Mouse (Mus musculus) liver, embryonic 18 days (tissue): ENCODE results near the gene Ube4b. TPM values are rescaled to one million over a fixed set of nuclear protein-coding genes. Genes with fewer than 3 reads are reported as not detected.

Experiments used
- polyA plus RNA-seq: library from polyadenylated mRNA; depleted of rRNA; stranded (reverse); fragments of >200 nt; gene quantifications from 2 replicates; pipeline ENCODE4 v1.2.3, GENCODE M21; 2012; rRNA removed

The Ube4b gene
- polyA plus RNA-seq: 15.0 and 18.9 TPM in 2 replicates

GRCm38 (mm10) chr4:149426325-149427199 is at the start of gene Ube4b:
Gene Ube4b, minus strand, starts transcription at chr4:149426749.

DNA sequence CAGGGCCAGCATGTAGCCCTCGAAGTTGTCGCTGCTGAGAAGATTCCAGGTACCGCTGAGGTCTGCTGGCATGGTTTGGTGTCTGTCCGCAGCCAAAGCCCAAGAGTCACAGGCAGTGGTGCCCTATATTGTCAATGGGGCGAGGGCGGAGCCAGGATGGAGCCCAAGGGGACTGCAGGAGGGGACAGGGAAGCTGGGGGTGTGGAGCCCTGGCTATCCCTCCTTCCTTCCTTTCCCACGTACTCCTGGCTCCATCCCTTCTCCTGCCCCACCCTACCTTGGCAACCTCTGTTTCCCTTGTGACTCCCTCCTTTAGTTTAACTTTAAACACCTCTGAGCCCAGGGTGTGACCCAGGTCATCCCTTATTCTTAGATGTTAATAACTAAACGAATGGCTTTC is 28.3 kb upstream of the Ube4b start, which contains the start of gene Rbp7:
Gene Rbp7 (minus strand): TSS at position 100 of the 400 bp plus-strand sequence.

DNA sequence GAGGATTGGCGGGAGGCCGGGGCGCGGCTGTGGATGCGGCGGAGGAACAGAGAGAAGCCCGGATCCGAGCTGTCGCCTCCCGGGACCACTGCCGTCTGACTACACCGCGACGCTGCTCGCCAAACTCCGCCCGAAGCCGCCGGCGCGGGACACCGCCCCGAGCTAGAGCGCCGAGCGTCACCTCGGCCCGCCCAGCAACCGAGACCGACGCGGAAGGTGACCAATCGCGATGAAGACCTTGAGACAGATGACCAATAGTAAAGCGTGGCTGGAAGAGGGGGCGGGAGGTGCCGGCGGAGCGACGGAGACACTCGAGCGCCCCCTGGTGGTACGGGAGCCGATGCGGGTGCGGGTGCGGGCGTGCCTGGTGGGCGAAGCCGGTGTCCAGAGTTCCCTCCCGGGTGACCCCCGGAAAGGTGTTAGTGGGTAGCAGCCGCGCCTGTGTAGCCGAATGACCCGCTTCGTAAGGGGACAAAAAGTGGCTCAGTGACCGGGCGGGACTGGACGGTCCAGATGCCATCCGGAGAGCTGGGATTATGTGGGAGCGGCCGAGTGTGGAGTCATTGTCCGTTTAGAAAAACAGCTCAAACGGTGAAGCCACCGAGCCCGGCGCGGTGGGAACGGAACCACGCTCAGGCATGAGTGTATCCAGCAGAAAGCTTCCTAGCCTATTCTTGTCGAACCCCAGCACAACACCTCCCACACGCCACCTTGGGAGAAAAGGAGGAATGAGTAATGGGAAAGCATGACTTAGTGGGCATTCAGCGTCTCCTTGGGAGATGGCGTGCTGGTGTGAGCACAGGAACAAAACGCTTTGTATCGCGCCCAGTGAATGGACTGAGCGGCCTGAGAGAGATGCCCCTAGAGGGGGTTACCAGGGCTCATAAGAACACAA is 118.7 kb downstream of the Ube4b start, which contains the start of gene Kif1b:
Gene Kif1b (minus strand): TSS at position 98 of the 895 bp plus-strand sequence.

Other genes with a start within 250 kb of the Ube4b start
- 6.9 and 7.0 TPM in 2 replicates for gene Kif1b, start 119.1 kb downstream of the Ube4b start, polyA plus RNA-seq
- gene Rbp7, start 28.2 kb upstream of the Ube4b start, polyA plus RNA-seq: not detected in 2 replicates
- gene Tmem274, start 50.6 kb upstream of the Ube4b start, polyA plus RNA-seq: not detected in 2 replicates
- gene Nmnat1, start 58.5 kb upstream of the Ube4b start, polyA plus RNA-seq: 6.1 and 6.3 TPM in 2 replicates
- gene Lzic, start 58.5 kb upstream of the Ube4b start, polyA plus RNA-seq: 6.4 and 7.9 TPM in 2 replicates
- 3.6 and 4.2 TPM in 2 replicates for gene Ctnnbip1, start 91.5 kb upstream of the Ube4b start, polyA plus RNA-seq
- gene Clstn1, start 159.7 kb upstream of the Ube4b start, polyA plus RNA-seq: 1.3 and 1.5 TPM in 2 replicates